Mouse (Mus musculus): ENCODE results near the gene Cyp3a16.
"Not testable (repeated sequence)": the region's sequence is repeated elsewhere in the genome, so short reads cannot be mapped to it uniquely, and the experiment has no call there.

Gene Cyp3a16

GRCm38 (mm10) chr5:145469623-145470022 lies at the start of gene Cyp3a16:
TSS of gene Cyp3a16 (minus strand) at chr5:145469723.
- not testable (repeated sequence) for DNase-seq (ENCODE audit: extremely low read depth, low read depth)

GRCm38 (mm10) chr5:145490300-145490699 lies 20.8 kb upstream of the Cyp3a16 start:
- DNase-seq (ENCODE audit: extremely low read depth, low read depth) = no peak

DNA sequence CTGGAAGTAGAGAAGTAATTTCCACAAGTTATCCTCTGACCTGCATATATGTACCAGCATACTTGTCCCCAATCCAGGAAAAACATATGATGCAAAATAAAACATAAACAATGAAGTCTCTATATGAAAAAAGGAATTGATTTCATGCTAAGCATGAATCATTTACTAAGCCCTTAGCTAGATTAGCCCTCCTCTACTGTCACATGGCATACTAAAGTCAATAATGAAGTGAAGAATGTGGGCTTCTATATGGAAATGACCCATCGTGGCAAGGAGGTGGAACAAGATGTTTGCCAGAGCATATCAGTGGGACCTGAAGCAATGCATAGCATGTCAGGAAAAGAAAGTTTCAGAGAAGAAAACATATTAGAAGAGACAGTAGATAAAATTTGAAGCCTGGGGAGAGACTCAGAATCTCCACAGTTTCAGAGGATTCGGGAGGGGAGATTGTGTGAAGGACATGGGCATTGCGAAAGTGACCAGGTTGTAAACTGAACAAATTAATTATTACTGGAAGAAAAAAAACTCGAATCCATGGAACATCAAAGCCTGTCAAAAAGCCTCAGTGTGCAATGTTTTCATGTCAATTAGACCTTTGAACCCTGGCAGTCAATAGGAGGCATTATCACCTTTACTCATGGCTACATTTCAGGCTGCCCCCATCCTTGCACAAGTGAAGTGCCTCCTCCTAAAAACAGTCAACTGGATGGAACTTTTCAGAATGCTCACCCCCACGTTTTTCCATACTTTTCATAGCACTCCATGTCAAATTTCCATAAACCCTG lies 5.0 kb downstream of the Cyp3a16 start:
- no peak for DNase-seq (ENCODE audit: extremely low read depth, low read depth)

GRCm38 (mm10) chr5:145462321-145462720 lies 7.2 kb downstream of the Cyp3a16 start:
- no peak for DNase-seq (ENCODE audit: extremely low read depth, low read depth)

GRCm38 (mm10) chr5:145454389-145454788 lies 15.1 kb downstream of the Cyp3a16 start:
- no peak for DNase-seq (ENCODE audit: extremely low read depth, low read depth)

GRCm38 (mm10) chr5:145433688-145434087 lies 35.8 kb downstream of the Cyp3a16 start:
- DNase-seq (ENCODE audit: extremely low read depth, low read depth) = no peak

GRCm38 (mm10) chr5:145431004-145431403 lies 38.5 kb downstream of the Cyp3a16 start:
- DNase-seq (ENCODE audit: extremely low read depth, low read depth) = no peak

DNA sequence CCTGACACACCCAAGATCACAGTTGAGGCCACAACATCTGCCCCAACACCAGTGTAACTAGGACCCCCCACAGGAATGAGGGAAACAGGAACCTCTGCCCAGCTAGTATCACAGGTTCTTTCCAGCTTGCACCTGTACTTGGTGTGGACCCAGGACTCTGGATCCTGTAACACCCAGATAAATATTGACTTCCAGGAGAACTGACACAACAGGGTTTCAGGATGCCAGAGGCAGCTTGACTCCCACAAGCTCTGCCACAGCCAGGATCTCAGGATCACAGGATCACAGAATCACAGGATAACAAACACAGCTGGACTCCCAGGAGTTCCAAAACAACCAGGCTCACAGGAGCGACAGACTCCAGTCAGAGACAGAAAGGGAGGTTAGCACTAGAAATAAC lies 47.2 kb downstream of the Cyp3a16 start:
- no peak for DNase-seq (ENCODE audit: extremely low read depth, low read depth)

DNA sequence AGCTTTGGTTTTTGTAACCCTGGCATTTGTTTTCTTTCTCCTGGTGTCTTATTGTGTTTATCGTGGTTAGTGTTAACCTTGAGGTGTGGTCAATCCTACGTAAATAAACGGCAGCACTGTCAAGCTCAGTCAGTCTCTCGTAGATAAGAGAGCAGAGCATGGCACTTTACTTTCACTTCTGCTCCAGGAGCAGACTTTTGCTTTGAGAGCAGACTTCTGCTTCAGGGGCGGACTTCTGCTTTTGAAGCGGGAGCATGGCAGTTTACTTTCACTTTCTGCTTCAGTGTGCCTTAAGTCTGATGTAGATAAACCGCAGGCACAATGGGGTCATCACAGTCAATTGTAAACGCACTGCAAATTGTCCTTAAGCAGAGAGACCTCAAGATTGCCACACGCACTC lies 54.1 kb downstream of the Cyp3a16 start:
- peak; percentile 72 for DNase-seq (ENCODE audit: extremely low read depth, low read depth)
